Mouse (Mus musculus): ENCODE data around the gene Eif4e2.

- TF ChIP-seq CTCF (IDR thresholded peaks at IDR 0.05; ENCODE audit: control insufficient read depth, insufficient read depth, insufficient replicate concordance, low read depth, low read length) (no peak), POLR2A (IDR thresholded peaks at IDR 0.05; ENCODE audit: control insufficient read depth, low read depth, low read length) (no peak)
Observed at GRCm38 (mm10) chr1:87204465-87204864, 9.2 kb upstream of the Eif4e2 start, which contains the start of gene Chrng.
